Mouse (Mus musculus) heart, postnatal 4 days (tissue): ENCODE data around the gene Tfap4. TPM values are rescaled to one million over a fixed set of nuclear protein-coding genes. Genes with fewer than 3 reads are reported as not detected.
A peak's percentile ranks its signal among the peaks of the same experiment; 100 is the strongest.
"Not testable (repeated sequence)": the region's sequence is repeated elsewhere in the genome, so short reads cannot be mapped to it uniquely, and the experiment has no call there.

Experiments used
- DNase-seq: peaks from one replicate; pipeline ENCODE4 v3.0.0; 2021
- total RNA-seq, 2 experiments: library from RNA; stranded (reverse); gene quantifications; 2 replicates each; pipeline ENCODE4 v1.2.3; 2021

Tfap4 gene
- total RNA-seq, 2 experiments from 2014 or later: 3.5 to 4.7 TPM

- peak; percentile 39 for DNase-seq
Measured at GRCm38 (mm10) chr16:4552829-4553550, 6.7 kb downstream of the Tfap4 start.

- no peak for DNase-seq
Measured at GRCm38 (mm10) chr16:4551885-4552284, 7.8 kb downstream of the Tfap4 start.

GRCm38 (mm10) chr16:4551056-4551455 lies 8.6 kb downstream of the Tfap4 start:
- DNase-seq: peak; percentile 78

- DNase-seq: no peak
Measured at GRCm38 (mm10) chr16:4548953-4549688, 10.5 kb downstream of the Tfap4 start.

GRCm38 (mm10) chr16:4547611-4548010 lies 12.0 kb downstream of the Tfap4 start:
- no peak for DNase-seq

GRCm38 (mm10) chr16:4546838-4547237 lies 12.8 kb downstream of the Tfap4 start:
- no peak for DNase-seq

GRCm38 (mm10) chr16:4544845-4545244 lies 14.8 kb downstream of the Tfap4 start:
- no peak for DNase-seq

GRCm38 (mm10) chr16:4543266-4543665 lies 16.4 kb downstream of the Tfap4 start:
- no peak for DNase-seq

GRCm38 (mm10) chr16:4542236-4542774 lies 17.3 kb downstream of the Tfap4 start:
- no peak for DNase-seq

- DNase-seq: peak; percentile 100
Measured at GRCm38 (mm10) chr16:4541501-4542198, 18.0 kb downstream of the Tfap4 start, which contains the start of gene Srl. Srl (minus strand) TSS chr16:4541816.

- DNase-seq: no peak
Measured at GRCm38 (mm10) chr16:4541033-4541432, 18.6 kb downstream of the Tfap4 start.

GRCm38 (mm10) chr16:4540064-4540775 lies 19.4 kb downstream of the Tfap4 start:
- DNase-seq: no peak

- no peak for DNase-seq
Measured at GRCm38 (mm10) chr16:4539521-4539920, 20.1 kb downstream of the Tfap4 start.

- DNase-seq: no peak
Measured at GRCm38 (mm10) chr16:4537616-4538358, 21.9 kb downstream of the Tfap4 start.

- not testable (repeated sequence) for DNase-seq
Measured at GRCm38 (mm10) chr16:4527373-4527772, 32.3 kb downstream of the Tfap4 start.

- DNase-seq: no peak
Measured at GRCm38 (mm10) chr16:4523313-4524004, 36.2 kb downstream of the Tfap4 start.

GRCm38 (mm10) chr16:4522879-4523278 lies 36.8 kb downstream of the Tfap4 start:
- DNase-seq: peak; percentile 81

GRCm38 (mm10) chr16:4521735-4522530 lies 37.7 kb downstream of the Tfap4 start:
- peak; percentile 74 for DNase-seq

- DNase-seq: no peak
Measured at GRCm38 (mm10) chr16:4521074-4521667, 38.5 kb downstream of the Tfap4 start.

GRCm38 (mm10) chr16:4520673-4521072 lies 39.0 kb downstream of the Tfap4 start:
- DNase-seq: no peak
